Mouse (Mus musculus): Measurements from ENCODE around the gene Ltbp4. TPM values are rescaled to one million over a fixed set of nuclear protein-coding genes. Genes with fewer than 3 reads are reported as not detected.

Ltbp4 gene
- polyA plus RNA-seq, 1 experiment from 2014 or later: 10.3 TPM

DNA sequence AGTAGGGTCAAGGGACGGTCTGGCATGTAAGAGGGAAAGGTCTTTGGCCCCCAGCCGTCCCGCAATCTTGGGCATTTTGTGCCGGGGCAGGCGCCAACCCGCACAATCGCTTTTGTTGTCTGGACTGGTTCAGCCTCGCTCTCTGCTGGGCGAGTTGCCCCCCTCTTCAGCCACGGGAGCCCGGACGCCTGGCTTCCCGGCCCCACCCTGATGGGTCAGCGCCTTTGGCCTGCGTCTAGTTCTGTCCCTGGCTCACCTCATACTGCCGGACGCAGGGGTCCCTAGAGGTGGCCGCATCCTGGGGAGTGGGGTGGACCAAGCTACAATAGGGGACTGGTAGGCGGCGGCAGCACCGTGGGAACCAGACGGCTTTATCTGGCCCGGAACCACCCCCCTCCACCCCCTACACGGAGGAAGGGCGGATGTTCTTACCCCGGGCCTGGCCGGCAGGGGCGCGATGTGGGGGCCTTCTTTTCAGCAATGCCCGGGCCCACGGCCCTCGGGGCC lies 3.0 kb downstream of the Ltbp4 start:
- ATAC-seq (no peak), DNase-seq (ENCODE audit: low read depth, low spot score) (no peak)
- peaks cover 20% of the 10 kb centered on the region for H3K27me3 ChIP-seq
- in situ Hi-C loops (cut with MboI; ENCODE audit: low pct_unique_long_range_greater_than_20kb): no loop called here
- POLR2A ChIA-PET: no interaction called here
- CTCF ChIA-PET: interaction anchor here (0.9 to 1.3 kb wide), 2 partner anchors 25 to 40 kb away, joined by 3 read pairs; no protein-coding TSS in a partner anchor
- TF ChIP-seq CTCF (IDR thresholded peaks at IDR 0.05): no peak

DNA sequence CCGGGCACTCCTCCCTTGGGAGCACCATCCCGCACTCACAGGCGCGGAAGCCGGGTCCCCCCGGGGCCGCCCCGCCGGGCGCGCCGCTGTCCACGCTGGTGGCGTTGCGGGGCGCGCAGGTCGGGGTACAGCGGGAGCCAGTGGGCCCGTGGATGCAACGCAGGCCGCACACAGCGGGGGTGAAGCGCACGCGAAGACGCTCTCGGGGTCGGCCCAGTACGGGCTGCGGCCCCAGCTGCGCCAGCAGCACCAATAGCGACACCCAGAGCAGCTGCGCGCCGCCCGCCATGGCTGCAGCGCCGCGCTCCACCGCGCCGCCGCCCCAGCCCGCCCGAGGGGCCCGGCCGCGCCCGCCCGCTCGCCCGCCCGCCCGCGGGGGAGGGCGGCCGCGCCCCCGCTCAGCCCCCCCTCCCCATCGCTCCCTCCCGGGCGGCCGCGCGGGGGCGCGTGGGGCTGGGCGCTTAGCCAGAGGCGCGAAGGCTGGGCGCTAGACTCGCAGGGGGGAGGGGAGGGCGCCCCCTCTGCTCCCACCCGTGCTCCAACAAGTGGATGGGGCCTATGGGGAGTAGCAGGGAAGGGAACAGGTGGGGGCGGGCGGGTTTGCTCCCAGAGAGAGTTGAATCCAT lies 4.1 kb downstream of the Ltbp4 start:
- in situ Hi-C loops (cut with MboI; ENCODE audit: low pct_unique_long_range_greater_than_20kb): no loop called here

GRCm38 (mm10) chr7:27332353-27333199 lies 4.9 kb downstream of the Ltbp4 start:
- in situ Hi-C loops (cut with MboI; ENCODE audit: low pct_unique_long_range_greater_than_20kb): no loop called here

More for the DNA sequence above, 4.1 kb downstream of the Ltbp4 start:
- DNase-seq (ENCODE audit: low read depth, low spot score) (no peak), ATAC-seq (no peak)
- CTCF ChIA-PET: interaction anchor here (1.0 to 2.6 kb wide), 5 partner anchors 8 to 193 kb away, joined by 3 to 10 read pairs (median 5); no protein-coding TSS in a partner anchor
- POLR2A ChIA-PET: interaction anchor here (0.6 to 1.2 kb wide), 2 partner anchors 9 to 43 kb away, joined by 3 read pairs; no protein-coding TSS in a partner anchor
- no peak for TF ChIP-seq CTCF (IDR thresholded peaks at IDR 0.05)
- H3K27me3 ChIP-seq: peaks cover 20% of the 10 kb centered on the region

DNA sequence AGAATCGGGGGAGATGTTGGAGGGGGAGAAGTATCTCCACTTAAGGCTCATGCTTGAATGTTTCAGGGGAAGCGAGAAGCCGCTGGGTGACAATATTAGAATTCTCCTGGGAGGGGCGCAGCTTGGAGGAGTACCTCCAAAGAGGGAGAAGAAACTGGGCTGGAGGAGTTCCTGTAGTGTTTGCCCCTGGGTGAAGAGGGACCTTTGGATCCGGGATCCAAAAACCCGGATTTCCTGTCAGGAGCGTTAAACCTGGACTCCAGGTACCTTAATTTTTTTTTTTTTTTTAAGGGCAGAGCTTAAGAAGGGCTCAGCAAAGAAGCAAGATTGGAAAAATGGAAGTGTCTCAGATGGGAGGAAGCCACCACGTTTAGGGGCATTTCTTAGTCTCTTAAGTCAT lies 5.6 kb downstream of the Ltbp4 start:
- POLR2A ChIA-PET: no interaction called here
- CTCF ChIA-PET: interaction anchor here (0.9 to 3.3 kb wide), 9 partner anchors 9 to 117 kb away, joined by 3 to 17 read pairs (median 5); partner anchors contain the start of gene Shkbp1
- DNase-seq (ENCODE audit: low read depth, low spot score) (no peak), ATAC-seq (no peak)
- peaks cover 7% of the 10 kb centered on the region for H3K27me3 ChIP-seq
- no peak for TF ChIP-seq CTCF (IDR thresholded peaks at IDR 0.05)
- in situ Hi-C loops (cut with MboI; ENCODE audit: low pct_unique_long_range_greater_than_20kb): no loop called here

More at GRCm38 (mm10) chr7:27332353-27333199, 4.9 kb downstream of the Ltbp4 start:
- CTCF ChIA-PET: interaction anchor here (0.6 to 3.3 kb wide), 11 partner anchors 9 to 193 kb away, joined by 3 to 17 read pairs (median 5); partner anchors contain the start of gene Shkbp1
- TF ChIP-seq CTCF (IDR thresholded peaks at IDR 0.05): no peak
- ATAC-seq (peak; percentile 37), DNase-seq (ENCODE audit: low read depth, low spot score) (no peak)
- POLR2A ChIA-PET: interaction anchor here (0.6 to 1.2 kb wide), 2 partner anchors 10 to 43 kb away, joined by 3 read pairs; no protein-coding TSS in a partner anchor
- H3K27me3 ChIP-seq: peaks cover 14% of the 10 kb centered on the region

DNA sequence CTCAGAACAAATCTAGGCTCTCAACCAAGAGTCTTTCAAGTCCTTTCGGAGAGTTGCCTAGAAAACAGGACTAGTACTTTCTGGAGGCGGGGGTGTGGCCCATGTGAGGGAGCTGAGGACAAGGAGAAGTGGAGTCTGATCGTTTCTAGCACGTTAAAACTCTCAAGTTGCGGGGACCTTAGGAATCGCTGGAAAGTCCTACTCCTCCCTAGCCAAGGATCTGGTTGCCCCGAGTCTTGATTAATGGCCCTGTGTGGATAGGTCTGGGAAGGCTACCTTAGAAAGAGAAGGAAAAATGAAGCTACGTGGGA lies 6.0 kb downstream of the Ltbp4 start:
- in situ Hi-C loops (cut with MboI; ENCODE audit: low pct_unique_long_range_greater_than_20kb): no loop called here
- H3K27me3 ChIP-seq: peaks cover 3% of the 10 kb centered on the region
- no peak for ATAC-seq
- no peak for TF ChIP-seq CTCF (IDR thresholded peaks at IDR 0.05)
- DNase-seq (ENCODE audit: low read depth, low spot score): no peak
- POLR2A ChIA-PET: interaction anchor here (1.0 kb wide), 1 partner anchor 24 kb away, joined by 4 read pairs; the partner anchor contains the start of gene Shkbp1
- CTCF ChIA-PET: interaction anchor here (1.1 to 3.3 kb wide), 6 partner anchors 24 to 55 kb away, joined by 3 to 17 read pairs (median 6); partner anchors contain the start of gene Shkbp1

DNA sequence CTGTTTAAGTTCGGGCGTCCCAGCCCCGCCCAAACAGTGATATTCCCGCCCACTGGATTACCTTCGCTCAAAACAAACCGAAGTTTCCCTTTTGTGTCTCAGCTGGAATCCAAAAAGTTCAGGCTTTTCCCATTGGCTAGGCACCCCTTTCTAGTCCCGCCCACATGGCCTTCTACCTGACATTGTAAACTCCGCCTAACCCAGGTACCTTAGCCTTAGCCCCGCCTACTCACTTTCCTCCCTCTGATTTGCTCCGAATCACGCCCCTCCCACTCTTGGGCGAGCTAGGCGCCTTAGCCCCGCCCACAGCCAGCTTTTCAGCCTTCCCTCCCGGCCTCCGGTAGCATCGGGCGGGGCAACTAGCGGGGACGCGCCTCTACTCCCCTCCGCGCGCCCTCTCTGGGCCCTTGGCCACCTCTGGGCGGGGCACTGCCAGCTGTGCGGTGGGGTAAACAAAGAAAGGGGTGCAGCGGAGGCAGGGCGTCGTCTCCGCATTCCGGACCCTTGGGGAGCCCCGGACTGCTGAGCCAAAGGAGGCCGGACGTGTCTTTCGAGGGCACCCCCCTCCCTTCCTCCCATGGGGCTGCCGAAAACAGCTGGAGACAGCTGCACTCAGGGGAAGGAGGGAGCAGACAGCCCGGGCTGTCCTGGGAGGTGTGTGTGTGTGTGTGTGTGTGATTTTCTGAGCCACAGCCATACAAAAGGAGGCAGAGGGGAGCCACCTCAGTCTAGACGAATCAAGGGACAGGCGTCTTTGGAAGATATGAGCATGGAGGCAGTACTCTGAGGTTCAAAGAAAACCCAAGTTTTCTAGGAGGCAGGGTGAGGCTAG lies 6.6 kb downstream of the Ltbp4 start:
- ChIA-PET CTCF (interaction anchor here (1.1 to 3.3 kb wide), 4 partner anchors 25 to 45 kb away, joined by 3 to 17 read pairs (median 8); no protein-coding TSS in a partner anchor), POLR2A (interaction anchor here (0.6 to 1.0 kb wide), 2 partner anchors 21 to 25 kb away, joined by 3 to 4 read pairs; partner anchors contain the start of gene Shkbp1)
- TF ChIP-seq CTCF (IDR thresholded peaks at IDR 0.05): no peak
- ATAC-seq: peak; percentile 24
- DNase-seq (ENCODE audit: low read depth, low spot score): no peak
- in situ Hi-C loops (cut with MboI; ENCODE audit: low pct_unique_long_range_greater_than_20kb): no loop called here
- no peaks in the 10 kb centered on the region for H3K27me3 ChIP-seq

DNA sequence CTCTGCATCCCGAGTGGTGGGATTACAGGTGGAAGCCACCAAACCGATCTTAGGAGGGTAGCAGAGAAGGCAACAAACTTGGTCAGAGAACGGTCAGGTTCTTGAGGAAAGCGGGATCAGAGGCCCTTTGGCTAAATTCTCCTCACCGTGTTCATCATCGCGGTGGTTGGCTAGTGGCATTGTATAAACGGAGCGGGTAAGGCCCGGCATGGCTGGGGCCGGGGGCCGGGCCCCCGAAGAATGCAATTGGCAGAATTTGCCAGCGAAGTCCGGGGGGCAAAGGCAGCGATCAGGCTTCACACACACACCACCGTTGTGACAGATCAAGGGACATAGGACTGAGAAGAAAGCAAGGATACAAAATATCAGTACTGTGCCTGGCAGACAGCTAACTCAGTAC lies 7.5 kb downstream of the Ltbp4 start:
- POLR2A ChIA-PET: no interaction called here
- no peak for TF ChIP-seq CTCF (IDR thresholded peaks at IDR 0.05)
- CTCF ChIA-PET: interaction anchor here (3.3 kb wide), 1 partner anchor 28 kb away, joined by 17 read pairs; no protein-coding TSS in a partner anchor

DNA sequence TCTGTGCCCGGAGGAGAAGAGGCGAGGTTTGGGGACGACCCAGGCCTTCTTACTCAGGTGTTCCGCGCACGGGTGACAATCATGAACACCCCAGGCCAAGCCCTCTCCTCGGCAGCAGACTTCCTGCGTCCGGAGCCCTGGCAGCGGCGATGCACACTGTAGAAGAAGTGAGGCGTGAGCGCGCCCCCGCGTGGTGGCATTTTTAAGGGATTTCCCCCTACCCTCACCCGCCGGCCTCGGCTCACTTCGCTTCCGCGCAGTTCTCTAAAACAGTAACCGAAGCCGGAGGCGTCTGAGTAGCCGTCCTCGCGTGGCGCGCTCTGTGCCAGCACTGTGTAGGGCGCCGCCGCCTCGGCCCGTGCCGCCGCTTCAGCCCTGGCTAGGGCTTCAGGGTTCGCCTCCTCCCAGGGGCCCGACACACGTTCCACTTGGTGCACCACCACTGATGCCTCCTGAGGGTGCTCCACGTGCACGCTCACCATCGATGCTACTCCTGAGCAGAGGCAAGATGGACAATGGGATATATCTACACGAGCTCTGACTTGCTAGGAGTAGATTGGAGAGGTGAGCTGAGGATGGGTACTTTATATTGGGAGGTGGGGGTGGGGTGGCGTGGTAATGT lies 8.1 kb downstream of the Ltbp4 start:
- in situ Hi-C loops (cut with MboI; ENCODE audit: low pct_unique_long_range_greater_than_20kb): no loop called here
- CTCF ChIA-PET: interaction anchor here (1.1 to 3.3 kb wide), 6 partner anchors 9 to 180 kb away, joined by 3 to 17 read pairs (median 5); no protein-coding TSS in a partner anchor
- ATAC-seq: peak; percentile 18

More for the DNA sequence above, 7.5 kb downstream of the Ltbp4 start:
- in situ Hi-C loops (cut with MboI; ENCODE audit: low pct_unique_long_range_greater_than_20kb): no loop called here
- ATAC-seq: no peak
- H3K27me3 ChIP-seq: no peaks in the 10 kb centered on the region
- no peak for DNase-seq (ENCODE audit: low read depth, low spot score)

GRCm38 (mm10) chr7:27328648-27329047 lies 8.8 kb downstream of the Ltbp4 start:
- in situ Hi-C loops (cut with MboI; ENCODE audit: low pct_unique_long_range_greater_than_20kb): no loop called here
- ATAC-seq (no peak), DNase-seq (ENCODE audit: low read depth, low spot score) (no peak)
- ChIA-PET CTCF (interaction anchor here (1.0 to 1.7 kb wide), 7 partner anchors 9 to 180 kb away, joined by 3 to 9 read pairs (median 4); no protein-coding TSS in a partner anchor), POLR2A (no interaction called here)
- no peak for TF ChIP-seq CTCF (IDR thresholded peaks at IDR 0.05)
- H3K27me3 ChIP-seq: no peaks in the 10 kb centered on the region

More for the DNA sequence above, 8.1 kb downstream of the Ltbp4 start:
- no peak for TF ChIP-seq CTCF (IDR thresholded peaks at IDR 0.05)
- H3K27me3 ChIP-seq: no peaks in the 10 kb centered on the region
- POLR2A ChIA-PET: no interaction called here
- DNase-seq (ENCODE audit: low read depth, low spot score): no peak
